ENCODE assay signal across 10 mouse cellular contexts in the genomic region with DNA sequence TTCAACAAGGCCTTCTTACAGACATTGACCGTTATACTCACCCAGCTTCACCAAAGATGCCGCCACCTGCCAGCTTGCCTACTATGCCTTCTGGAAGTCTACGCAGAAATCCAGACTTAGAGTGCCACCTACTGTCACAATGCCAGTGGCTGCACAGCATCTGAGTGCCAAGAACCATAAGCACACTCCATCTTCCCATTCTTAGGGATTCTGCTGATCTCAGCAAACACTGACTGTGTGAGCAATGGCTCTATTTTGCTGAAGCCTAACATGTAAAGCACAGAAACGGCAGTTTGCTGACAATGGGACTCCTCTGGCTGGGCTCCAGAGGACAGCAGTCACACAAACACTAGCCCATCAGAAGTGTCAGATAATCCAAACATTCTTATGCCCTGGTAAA. TPM values are rescaled to one million over a fixed set of nuclear protein-coding genes. Genes with fewer than 3 reads are reported as not detected.
DNase-seq lines count a peak whose midpoint lies in the region; ATAC-seq and TF ChIP-seq lines count a peak whose summit lies in the region.
"Had no signal": no experiment of that assay in that cellular context is flagged by ENCODE, and none has a peak within 500 bp of the region (broad histone marks: within the 10 kb centered on the region; RNA-seq: fewer than 3 reads in every experiment).

No protein-coding gene starts in this region.

- peak; percentile 64 for TF ChIP-seq CTCF in midbrain, postnatal 0 days (IDR thresholded peaks at IDR 0.05)

- no peak overlapping the region for H3K9ac ChIP-seq in midbrain, postnatal 0 days (replicated peaks; ENCODE audit: low read length, poor library complexity, severe bottlenecking)

- H3K4me1 ChIP-seq in midbrain, postnatal 0 days (ENCODE audit: insufficient read depth, low read length): no peaks in the 10 kb centered on the region

- peak; percentile 6 to 36 for DNase-seq in adrenal gland, adult (ENCODE audit: inconsistent age in 2 of 2, low spot score in 1 of 2)
- no peak for DNase-seq in adrenal gland, adult 18-20 months (ENCODE audit: low spot score in 2 of 2)
- peak; percentile 59 for DNase-seq in ES-CJ7 (ENCODE audit: low read depth, low spot score)
- peak; percentile 84 to 87 for DNase-seq in cerebellum, postnatal 10 days
- DNase-seq in frontal cortex, postnatal 36 days (ENCODE audit: low spot score in 2 of 2): peak; percentile 55 to 85
- DNase-seq in left cerebral cortex, adult 8-10 months (ENCODE audit: low spot score in 2 of 2): peak; percentile 17 to 47
- DNase-seq in midbrain, postnatal 0 days (ENCODE audit: low spot score): peak; percentile 85
- no peak for DNase-seq in ovary, adult 18-20 months (ENCODE audit: low spot score)

- H3K27ac ChIP-seq in midbrain, postnatal 0 days (ENCODE audit: low read depth, low read length): no peak overlapping the region

- ATAC-seq in midbrain, postnatal 0 days (ENCODE audit: low FRiP score): no peak

- WGBS in midbrain, postnatal 0 days: 48% methylated on average over 4 of the region's 4 CpGs

- H3K4me3 ChIP-seq in midbrain, postnatal 0 days (ENCODE audit: low read depth, low read length): no peak overlapping the region

- H3K4me2 ChIP-seq in midbrain, postnatal 0 days (ENCODE audit: low read depth, low read length, poor library complexity, severe bottlenecking): no peak overlapping the region

- no peaks in the 10 kb centered on the region for H3K9me3 ChIP-seq in midbrain, postnatal 0 days (ENCODE audit: low read length)

- no peaks in the 10 kb centered on the region for H3K36me3 ChIP-seq in midbrain, postnatal 0 days (ENCODE audit: insufficient read depth, low read length)

- H3K27me3 ChIP-seq in midbrain, postnatal 0 days (ENCODE audit: insufficient read depth, low read length): no peaks in the 10 kb centered on the region

RNA-seq across cellular contexts. Expression of a gene that starts 5.7 kb away (rescaled TPM):
- not detected for total RNA-seq in adrenal gland, adult 18-20 months (2021)
- not detected for total RNA-seq in left cerebral cortex, adult 8-10 months (2022)
- not detected in 2 replicates for total RNA-seq in midbrain, postnatal 0 days (2014; rRNA removed)
- not detected in 2 replicates for polyA plus RNA-seq in midbrain, postnatal 0 days (2015; fragmentation: Nextera tagmentation; extraction: Ambion mirVana)
- polyA plus RNA-seq: C2C12; heart, embryonic 16.5 days had no signal

RNA-seq across cellular contexts. Expression of a gene that starts 30.4 kb away (rescaled TPM):
- total RNA-seq in adrenal gland, adult 18-20 months (2021): not detected
- total RNA-seq in left cerebral cortex, adult 8-10 months (2022): not detected
- total RNA-seq in midbrain, postnatal 0 days (2014; rRNA removed): not detected in 2 replicates
- not detected in 2 replicates for polyA plus RNA-seq in midbrain, postnatal 0 days (2015; fragmentation: Nextera tagmentation; extraction: Ambion mirVana)
- polyA plus RNA-seq: C2C12; heart, embryonic 16.5 days had no signal

RNA-seq across cellular contexts. Expression of a gene that starts 39.7 kb away (rescaled TPM):
- total RNA-seq in adrenal gland, adult 18-20 months (2021): not detected
- total RNA-seq in left cerebral cortex, adult 8-10 months (2022): not detected
- total RNA-seq in midbrain, postnatal 0 days (2014; rRNA removed): not detected in 2 replicates
- not detected in 2 replicates for polyA plus RNA-seq in midbrain, postnatal 0 days (2015; fragmentation: Nextera tagmentation; extraction: Ambion mirVana)
- polyA plus RNA-seq: C2C12; heart, embryonic 16.5 days had no signal

RNA-seq across cellular contexts. Expression of a gene that starts 53.0 kb away (rescaled TPM):
- 10 to 100 TPM; 24.0 to 43.3 TPM for total RNA-seq in adrenal gland, adult 18-20 months (2021)
- 10 to 100 TPM; 11.8 to 17.5 (median 13.2) TPM for total RNA-seq in left cerebral cortex, adult 8-10 months (2022)
- total RNA-seq in midbrain, postnatal 0 days (2014; rRNA removed): 110 and 128 TPM in 2 replicates
- 180 and 182 TPM in 2 replicates for polyA plus RNA-seq in midbrain, postnatal 0 days (2015; fragmentation: Nextera tagmentation; extraction: Ambion mirVana)

Comparison
In these comparisons a context has a peak if more than half of its experiments do, and no peak if none do; other contexts are left out.
1. DNase-seq: peak in adrenal gland, adult (2 of 2), ES-CJ7 (single experiment), cerebellum, postnatal 10 days (2 of 2), frontal cortex, postnatal 36 days (2 of 2), left cerebral cortex, adult 8-10 months (2 of 2) and midbrain, postnatal 0 days (single experiment); none in adrenal gland, adult 18-20 months (0 of 2) and ovary, adult 18-20 months (single experiment).